Mouse (Mus musculus) MEL (cell line): ENCODE data around the gene 5830411N06Rik. TPM values are rescaled to one million over a fixed set of nuclear protein-coding genes. Genes with fewer than 3 reads are reported as not detected.

Experiments used
- DNase-seq: peaks from one replicate; pipeline ENCODE4 v3.0.0; 2011; ENCODE audit warnings: low read depth, low spot score
- H3K27ac ChIP-seq: 2 replicates; pipeline ENCODE4 v1.5.1; 2012; ENCODE audit warnings: low read depth, mild to moderate bottlenecking, control low read depth, low read length, moderate library complexity; ENCODE audit not compliant: control insufficient read depth
- H3K27me3 ChIP-seq, 2 experiments: fragments of 150-350 bp in 1 of 2; sonication (generic) in 1 of 2; 2 replicates each; pipeline ENCODE4 v1.6.1; 2012; ENCODE audit warnings: low read length in 2 of 2, mild to moderate bottlenecking in 2 of 2, improper control_type of control experiment in 1 of 2, moderate library complexity in 1 of 2; ENCODE audit not compliant: insufficient read depth in 2 of 2, control insufficient read depth in 1 of 2
- H3K36me3 ChIP-seq, 2 experiments: 2 replicates each; pipeline ENCODE4 v1.6.1; 2012 to 2014; ENCODE audit warnings: low read length in 2 of 2, improper control_type of control experiment in 1 of 2, inconsistent platforms in 1 of 2, mild to moderate bottlenecking in 1 of 2; ENCODE audit not compliant: insufficient read depth in 2 of 2, control insufficient read depth in 1 of 2
- H3K4me1 ChIP-seq, 2 experiments: fragments of 150-350 bp in 1 of 2; sonication (generic) in 1 of 2; 2 replicates each; pipeline ENCODE4 v1.6.1; 2012; ENCODE audit warnings: low read length in 2 of 2, improper control_type of control experiment in 1 of 2, mild to moderate bottlenecking in 1 of 2; ENCODE audit not compliant: insufficient read depth in 2 of 2, control insufficient read depth in 1 of 2
- H3K4me3 ChIP-seq, 2 experiments: fragments of 150-350 bp in 1 of 2; sonication (generic) in 1 of 2; 2 replicates each; pipeline ENCODE4 v1.5.1; 2012; ENCODE audit warnings: low read depth in 2 of 2, low read length in 2 of 2, mild to moderate bottlenecking in 2 of 2, moderate library complexity in 2 of 2, control low read depth in 1 of 2, improper control_type of control experiment in 1 of 2; ENCODE audit not compliant: control insufficient read depth in 1 of 2, insufficient read depth in 1 of 2
- H3K79me2 ChIP-seq: 2 replicates; pipeline ENCODE4 v1.6.1; 2012; ENCODE audit warnings: mild to moderate bottlenecking, low read length, moderate library complexity; ENCODE audit not compliant: control insufficient read depth, poor library complexity, insufficient read depth
- H3K9ac ChIP-seq: 2 replicates; pipeline ENCODE4 v1.6.1; 2012; ENCODE audit warnings: low read depth, mild to moderate bottlenecking, control low read depth, low read length, moderate library complexity; ENCODE audit not compliant: control insufficient read depth, poor library complexity, severe bottlenecking
- H3K9me3 ChIP-seq: fragments of 150-350 bp; sonication (generic); replicated peaks from 2 replicates; pipeline ENCODE4 v1.6.1; 2012; ENCODE audit warnings: mild to moderate bottlenecking, low read length, improper control_type of control experiment, moderate library complexity; ENCODE audit not compliant: insufficient read depth
- CHD1 ChIP-seq: IDR thresholded peaks from 2 replicates; pipeline ENCODE4 v1.6.1; 2012; ENCODE audit warnings: low read depth, mild to moderate bottlenecking, inconsistent platforms, low read length, improper control_type of control experiment
- CHD2 ChIP-seq: IDR thresholded peaks from 2 replicates; pipeline ENCODE4 v1.6.1; 2011; ENCODE audit warnings: low read length, improper control_type of control experiment
- CTCF ChIP-seq, 3 experiments: IDR thresholded peaks in 2 of 3; conservative IDR thresholded peaks in 1 of 3; 2 replicates each; pipeline ENCODE4 v1.5.1; 2011 to 2012; ENCODE audit warnings: low read length in 3 of 3, low read depth in 2 of 3, mild to moderate bottlenecking in 2 of 3, improper control_type of control experiment in 1 of 3, inconsistent platforms in 1 of 3, mixed read lengths in 1 of 3, moderate library complexity in 1 of 3; ENCODE audit not compliant: control insufficient read depth in 1 of 3, insufficient read depth in 1 of 3, poor library complexity in 1 of 3, severe bottlenecking in 1 of 3
- ELF1 ChIP-seq: IDR thresholded peaks from 2 replicates; pipeline ENCODE4 v1.6.1; 2014; ENCODE audit warnings: low read depth, mild to moderate bottlenecking, inconsistent platforms, low read length, improper control_type of control experiment, moderate library complexity
- EP300 ChIP-seq, 2 experiments: IDR thresholded peaks; 2 replicates each; pipeline ENCODE4 v1.6.1; 2011; ENCODE audit warnings: improper control_type of control experiment in 2 of 2, low read length in 2 of 2, low read depth in 1 of 2, mild to moderate bottlenecking in 1 of 2
- ETS1 ChIP-seq: IDR thresholded peaks from 2 replicates; pipeline ENCODE4 v1.6.1; 2012; ENCODE audit warnings: low read depth, mild to moderate bottlenecking, inconsistent platforms, low read length, improper control_type of control experiment, moderate library complexity
- HCFC1 ChIP-seq: IDR thresholded peaks from 2 replicates; pipeline ENCODE4 v1.6.1; 2012; ENCODE audit warnings: low read depth, mild to moderate bottlenecking, inconsistent platforms, low read length, improper control_type of control experiment, moderate library complexity
- JUND ChIP-seq: IDR thresholded peaks from 2 replicates; pipeline ENCODE4 v1.6.1; 2011; ENCODE audit warnings: low read depth, mild to moderate bottlenecking, improper control_type of control experiment, low read length
- KAT2A ChIP-seq: conservative IDR thresholded peaks from 2 replicates; pipeline ENCODE4 v1.6.1; 2012; ENCODE audit warnings: low read depth, low read length, improper control_type of control experiment, inconsistent platforms
- MAFK ChIP-seq: IDR thresholded peaks from 2 replicates; pipeline ENCODE4 v1.6.1; 2011; ENCODE audit warnings: low read depth, mild to moderate bottlenecking, low read length, improper control_type of control experiment, borderline replicate concordance
- MAX ChIP-seq: IDR thresholded peaks from 2 replicates; pipeline ENCODE4 v1.6.1; 2011; ENCODE audit warnings: low read length, improper control_type of control experiment
- MXI1 ChIP-seq: IDR thresholded peaks from 2 replicates; pipeline ENCODE4 v1.6.1; 2011; ENCODE audit warnings: mild to moderate bottlenecking, low read depth, low read length, improper control_type of control experiment
- MYB ChIP-seq: IDR thresholded peaks from 2 replicates; pipeline ENCODE4 v1.6.1; 2011; ENCODE audit warnings: mild to moderate bottlenecking, low read depth, low read length, improper control_type of control experiment
- NELFE ChIP-seq: IDR thresholded peaks from 2 replicates; pipeline ENCODE4 v1.6.1; 2011; ENCODE audit warnings: low read depth, low read length, improper control_type of control experiment
- NRF1 ChIP-seq: IDR thresholded peaks from 2 replicates; pipeline ENCODE4 v1.6.1; 2014; ENCODE audit warnings: low read depth, mild to moderate bottlenecking, inconsistent platforms, low read length, improper control_type of control experiment, moderate library complexity; ENCODE audit not compliant: poor library complexity, insufficient read depth, severe bottlenecking
- POLR2A ChIP-seq, 2 experiments: IDR thresholded peaks; 2 replicates each; pipeline ENCODE4 v1.6.1; 2011 to 2012; ENCODE audit warnings: low read length in 2 of 2, mild to moderate bottlenecking in 2 of 2, control low read depth in 1 of 2, improper control_type of control experiment in 1 of 2, low read depth in 1 of 2, moderate library complexity in 1 of 2; ENCODE audit not compliant: control insufficient read depth in 1 of 2, insufficient read depth in 1 of 2, poor library complexity in 1 of 2
- POLR2AphosphoS5 ChIP-seq: IDR thresholded peaks from 2 replicates; pipeline ENCODE4 v1.6.1; 2012; ENCODE audit warnings: low read depth, borderline replicate concordance, mild to moderate bottlenecking, inconsistent platforms, low read length, moderate library complexity, mixed read lengths
- RAD21 ChIP-seq: IDR thresholded peaks from 2 replicates; pipeline ENCODE4 v1.6.1; 2011; ENCODE audit warnings: mild to moderate bottlenecking, low read depth, low read length, improper control_type of control experiment
- RCOR1 ChIP-seq: IDR thresholded peaks from 2 replicates; pipeline ENCODE4 v1.6.1; 2012; ENCODE audit warnings: low read depth, mild to moderate bottlenecking, inconsistent platforms, low read length, improper control_type of control experiment
- TAL1 ChIP-seq: IDR thresholded peaks from 2 replicates; pipeline ENCODE4 v1.6.1; 2012; ENCODE audit warnings: mild to moderate bottlenecking, inconsistent platforms, low read length, moderate library complexity, mixed read lengths
- TCF12 ChIP-seq: IDR thresholded peaks from 2 replicates; pipeline ENCODE4 v1.6.1; 2014; ENCODE audit warnings: low read depth, mild to moderate bottlenecking, inconsistent platforms, low read length, improper control_type of control experiment, moderate library complexity
- UBTF ChIP-seq: IDR thresholded peaks from 2 replicates; pipeline ENCODE4 v1.6.1; 2012; ENCODE audit warnings: low read depth, mild to moderate bottlenecking, inconsistent platforms, low read length, improper control_type of control experiment, moderate library complexity, borderline replicate concordance; ENCODE audit not compliant: insufficient read depth
- ZKSCAN1 ChIP-seq: IDR thresholded peaks from 2 replicates; pipeline ENCODE4 v1.6.1; 2012; ENCODE audit warnings: low read depth, mild to moderate bottlenecking, inconsistent platforms, low read length, improper control_type of control experiment, moderate library complexity
- ZMIZ1 ChIP-seq: IDR thresholded peaks from 2 replicates; pipeline ENCODE4 v1.6.1; 2012; ENCODE audit warnings: low read depth, mild to moderate bottlenecking, inconsistent platforms, low read length, improper control_type of control experiment, moderate library complexity
- polyA plus RNA-seq, 2 experiments: library from polyadenylated mRNA; stranded (reverse) in 1 of 2; unstranded in 1 of 2; fragments of >175 nt in 1 of 2; fragments of >200 nt in 1 of 2; gene quantifications; 2 replicates each; pipeline versions ENCODE4 v1.2.1 to v1.2.4; 2012; ENCODE audit warnings: low replicate concordance in 2 of 2, low read depth in 1 of 2; ENCODE audit not compliant: insufficient read length in 2 of 2, insufficient read depth in 1 of 2, missing spikeins in 1 of 2
- total RNA-seq: library from RNA; depleted of rRNA; stranded (reverse); fragments of 300-350 nt; gene quantifications from 2 replicates; pipeline ENCODE4 v1.2.3, GENCODE M21; 2012

5830411N06Rik gene
- total and polyA plus RNA-seq, 3 experiments = not detected

DNA sequence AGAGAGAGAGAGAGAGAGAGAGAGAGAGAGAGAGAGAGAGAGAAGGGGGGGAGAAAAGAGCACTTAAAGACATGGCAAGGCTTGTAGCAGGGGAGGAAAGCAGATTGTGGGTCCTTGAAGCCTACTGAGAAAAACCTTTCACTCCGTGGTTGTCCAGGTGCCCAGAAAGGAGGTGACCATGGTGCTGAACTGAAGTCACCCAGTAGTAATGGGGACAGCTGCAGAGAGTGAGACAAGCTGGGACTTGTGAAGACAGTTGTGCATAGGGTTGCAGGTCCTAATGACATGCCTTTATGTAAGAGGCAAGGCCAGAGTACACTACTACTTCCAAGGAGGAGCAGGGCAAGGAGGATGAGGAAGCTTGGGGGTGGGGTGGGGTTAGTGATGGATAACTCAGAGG is 27.8 kb upstream of the 5830411N06Rik start:
- no peaks in the 10 kb centered on the region for H3K4me1 ChIP-seq
- TF ChIP-seq NELFE = no peak
- no peak for TF ChIP-seq MYB
- no peak for TF ChIP-seq ZMIZ1
- no peak for TF ChIP-seq ZKSCAN1
- no peak for TF ChIP-seq MAX
- TF ChIP-seq NRF1 = no peak
- TF ChIP-seq POLR2A (IDR thresholded peaks at IDR 0.05; ENCODE audit: control insufficient read depth in 1 of 2, insufficient read depth in 1 of 2, low read depth in 1 of 2, low read length in 2 of 2, poor library complexity in 1 of 2) = no peak
- TF ChIP-seq TCF12 = no peak
- TF ChIP-seq MAFK = no peak
- TF ChIP-seq HCFC1 = no peak
- no peak for TF ChIP-seq KAT2A
- TF ChIP-seq MXI1 = no peak
- no peak for TF ChIP-seq ELF1
- TF ChIP-seq ETS1 = no peak
- no peaks in the 10 kb centered on the region for H3K36me3 ChIP-seq
- no peak overlapping the region for H3K4me3 ChIP-seq
- no peaks in the 10 kb centered on the region; a peak in 1 of 4 replicates for H3K27me3 ChIP-seq
- no peak overlapping the region for H3K9ac ChIP-seq
- H3K79me2 ChIP-seq = no peaks in the 10 kb centered on the region
- H3K27ac ChIP-seq = no peak overlapping the region
- no peaks in the 10 kb centered on the region for H3K9me3 ChIP-seq
- peak; percentile 20 for DNase-seq

DNA sequence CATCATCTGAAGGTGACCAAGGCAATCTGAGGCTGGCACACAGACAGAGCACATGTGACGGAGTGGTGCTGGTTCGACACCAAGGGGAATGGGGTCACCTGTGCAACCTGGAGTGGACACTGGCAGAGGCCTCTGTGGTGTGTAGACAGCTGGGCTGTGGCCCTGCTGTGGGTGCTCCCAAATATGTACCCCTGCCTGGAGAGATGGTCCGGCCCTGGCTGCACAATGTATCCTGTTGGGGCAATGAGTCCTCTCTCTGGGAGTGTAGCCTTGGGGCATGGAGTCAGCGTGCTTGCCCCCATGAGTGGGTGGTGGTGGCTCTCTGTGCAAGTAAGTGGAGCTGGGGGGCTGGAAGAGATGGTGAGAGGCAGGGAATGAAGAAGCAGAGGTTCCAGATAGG is 26.7 kb upstream of the 5830411N06Rik start:
- TF ChIP-seq RCOR1 (no peak), CHD2 (no peak), POLR2AphosphoS5 (no peak), CTCF (IDR thresholded peaks at IDR 0.05 in 2 of 3, conservative IDR thresholded peaks at IDR 0.05 in 1 of 3; ENCODE audit: control insufficient read depth in 1 of 3, insufficient read depth in 1 of 3, low read depth in 2 of 3, low read length in 3 of 3, poor library complexity in 1 of 3, severe bottlenecking in 1 of 3) (no peak), CHD1 (no peak), POLR2A (IDR thresholded peaks at IDR 0.05; ENCODE audit: control insufficient read depth in 1 of 2, insufficient read depth in 1 of 2, low read depth in 1 of 2, low read length in 2 of 2, poor library complexity in 1 of 2) (no peak), ETS1 (no peak), EP300 (IDR thresholded peaks at IDR 0.05; ENCODE audit: low read depth in 1 of 2, low read length in 2 of 2) (no peak), RAD21 (no peak), TAL1 (no peak), NRF1 (no peak), JUND (no peak), UBTF (no peak), MYB (no peak)
- TF ChIP-seq, all 39 proteins: peak for 0
- Histone ChIP-seq H3K79me2 (no peaks in the 10 kb centered on the region), H3K27me3 (no peaks in the 10 kb centered on the region; a peak in 1 of 4 replicates), H3K4me3 (no peak overlapping the region), H3K9me3 (no peaks in the 10 kb centered on the region), H3K9ac (no peak overlapping the region), H3K4me1 (no peaks in the 10 kb centered on the region), H3K27ac (no peak overlapping the region), H3K36me3 (no peaks in the 10 kb centered on the region)
- no peak for DNase-seq
